Mouse (Mus musculus) spleen, postnatal 36 days (tissue): ENCODE data around the gene Mapk9.
"Not testable (repeated sequence)": the region's sequence is repeated elsewhere in the genome, so short reads cannot be mapped to it uniquely, and the experiment has no call there.

Experiments used
- DNase-seq, 2 experiments: peaks; one replicate each; pipeline ENCODE4 v3.0.0; 2022; ENCODE audit warnings: low spot score in 2 of 2, mixed read lengths in 1 of 2

The Mapk9 gene

GRCm38 (mm10) chr11:49846401-49847070, at the start of gene Mapk9:
Mapk9 (plus strand) TSS chr11:49846751.
- DNase-seq = peak; percentile 97 to 98

- no peak for DNase-seq
These were observed 47.6 kb upstream of the Mapk9 start for GRCm38 (mm10) chr11:49798931-49799330.

GRCm38 (mm10) chr11:49801516-49801915, 45.0 kb upstream of the Mapk9 start:
- no peak for DNase-seq

- DNase-seq = no peak
These were observed 42.8 kb upstream of the Mapk9 start for GRCm38 (mm10) chr11:49803801-49804200.

GRCm38 (mm10) chr11:49806218-49806617, 40.3 kb upstream of the Mapk9 start:
- DNase-seq = no peak

- no peak for DNase-seq
These were observed 37.6 kb upstream of the Mapk9 start for GRCm38 (mm10) chr11:49808946-49809345.

- DNase-seq = not testable (repeated sequence)
These were observed 35.9 kb upstream of the Mapk9 start for GRCm38 (mm10) chr11:49810696-49811095.

GRCm38 (mm10) chr11:49811099-49811541, 35.4 kb upstream of the Mapk9 start:
- no peak for DNase-seq

- DNase-seq = no peak
These were observed 34.7 kb upstream of the Mapk9 start for GRCm38 (mm10) chr11:49811879-49812278.

- DNase-seq = no peak
These were observed 27.5 kb upstream of the Mapk9 start for GRCm38 (mm10) chr11:49818869-49819566.

GRCm38 (mm10) chr11:49819676-49820075, 26.9 kb upstream of the Mapk9 start:
- no peak for DNase-seq

- DNase-seq = no peak
These were observed 25.6 kb upstream of the Mapk9 start for GRCm38 (mm10) chr11:49820928-49821327.

- DNase-seq = no peak
These were observed 25.0 kb upstream of the Mapk9 start for GRCm38 (mm10) chr11:49821546-49821945.

- DNase-seq = no peak
These were observed 24.2 kb upstream of the Mapk9 start for GRCm38 (mm10) chr11:49822337-49822736.

GRCm38 (mm10) chr11:49824896-49825295, 21.7 kb upstream of the Mapk9 start:
- peak; percentile 36 to 50 for DNase-seq

GRCm38 (mm10) chr11:49827243-49827642, 19.3 kb upstream of the Mapk9 start:
- DNase-seq = no peak

GRCm38 (mm10) chr11:49829176-49829745, 17.3 kb upstream of the Mapk9 start:
- no peak for DNase-seq

GRCm38 (mm10) chr11:49831980-49832379, 14.6 kb upstream of the Mapk9 start:
- DNase-seq = no peak

- DNase-seq = no peak
These were observed 13.6 kb upstream of the Mapk9 start for GRCm38 (mm10) chr11:49832962-49833361.

- DNase-seq = no peak
These were observed 12.3 kb upstream of the Mapk9 start for GRCm38 (mm10) chr11:49834248-49834647.

GRCm38 (mm10) chr11:49835257-49835956, 11.1 kb upstream of the Mapk9 start:
- DNase-seq = no peak

- DNase-seq = no peak
These were observed 8.7 kb upstream of the Mapk9 start for GRCm38 (mm10) chr11:49837717-49838407.
